Mouse (Mus musculus) erythroblast, embryonic 14.5 days (primary cell): ENCODE data around the gene Hkdc1. TPM values are rescaled to one million over a fixed set of nuclear protein-coding genes. Genes with fewer than 3 reads are reported as not detected.

Experiments
- H3K27me3 ChIP-seq: 2 replicates; pipeline ENCODE4 v1.6.1; 2012; ENCODE audit warnings: inconsistent platforms; ENCODE audit not compliant: control insufficient read depth
- H3K36me3 ChIP-seq: 2 replicates; pipeline ENCODE4 v1.6.1; 2012; ENCODE audit warnings: mild to moderate bottlenecking, inconsistent platforms; ENCODE audit not compliant: control insufficient read depth
- H3K4me1 ChIP-seq: 2 replicates; pipeline ENCODE4 v1.6.1; 2012; ENCODE audit warnings: inconsistent platforms; ENCODE audit not compliant: control insufficient read depth
- H3K4me3 ChIP-seq: replicated peaks from 2 replicates; pipeline ENCODE3; 2012; ENCODE audit warnings: moderate library complexity, mild to moderate bottlenecking, inconsistent platforms
- H3K9me3 ChIP-seq: 2 replicates; pipeline ENCODE4 v1.6.1; 2012; ENCODE audit warnings: low read length, inconsistent platforms, mixed read lengths; ENCODE audit not compliant: control insufficient read depth
- GATA1 ChIP-seq: IDR thresholded peaks from 2 replicates; pipeline ENCODE4 v1.6.1; 2012; ENCODE audit warnings: low read length, inconsistent platforms, mixed read lengths
- TAL1 ChIP-seq: IDR thresholded peaks from 3 replicates; pipeline ENCODE4 v1.6.1; 2012; ENCODE audit warnings: low read length, inconsistent platforms, mixed read lengths
- polyA plus RNA-seq: library from polyadenylated mRNA; stranded (reverse); fragments of >175 nt; gene quantifications from 2 replicates; pipeline ENCODE4 v1.2.3, GENCODE M21; 2012

The Hkdc1 gene
- polyA plus RNA-seq, 1 experiment, result 0.01 TPM

GRCm38 (mm10) chr10:62421127-62421526, 1.2 kb downstream of the Hkdc1 start:
- TF ChIP-seq GATA1, result no peak
- no peak for TF ChIP-seq TAL1
- Histone ChIP-seq H3K4me1 (no peaks in the 10 kb centered on the region), H3K4me3 (no peak overlapping the region), H3K36me3 (no peaks in the 10 kb centered on the region), H3K9me3 (no peaks in the 10 kb centered on the region), H3K27me3 (no peaks in the 10 kb centered on the region)

- H3K27me3 ChIP-seq, result no peaks in the 10 kb centered on the region
Observed at GRCm38 (mm10) chr10:62420399-62420798, 1.9 kb downstream of the Hkdc1 start.

GRCm38 (mm10) chr10:62419422-62419821, 2.9 kb downstream of the Hkdc1 start:
- no peaks in the 10 kb centered on the region for H3K4me1 ChIP-seq
- H3K9me3 ChIP-seq, result no peaks in the 10 kb centered on the region
- no peak overlapping the region for H3K4me3 ChIP-seq
- no peaks in the 10 kb centered on the region for H3K36me3 ChIP-seq
- H3K27me3 ChIP-seq, result no peaks in the 10 kb centered on the region
- no peak for TF ChIP-seq GATA1
- TF ChIP-seq TAL1, result no peak

More at GRCm38 (mm10) chr10:62420399-62420798, 1.9 kb downstream of the Hkdc1 start:
- no peaks in the 10 kb centered on the region for H3K36me3 ChIP-seq
- no peak overlapping the region for H3K4me3 ChIP-seq
- TF ChIP-seq GATA1 (no peak), TAL1 (no peak)
- no peaks in the 10 kb centered on the region for H3K9me3 ChIP-seq
- no peaks in the 10 kb centered on the region for H3K4me1 ChIP-seq

GRCm38 (mm10) chr10:62418831-62419356, 3.4 kb downstream of the Hkdc1 start:
- Histone ChIP-seq H3K27me3 (no peaks in the 10 kb centered on the region), H3K4me1 (no peaks in the 10 kb centered on the region), H3K9me3 (no peaks in the 10 kb centered on the region), H3K4me3 (no peak overlapping the region), H3K36me3 (no peaks in the 10 kb centered on the region)
- TF ChIP-seq TAL1, result no peak
- TF ChIP-seq GATA1, result no peak

GRCm38 (mm10) chr10:62413606-62413982, 8.7 kb downstream of the Hkdc1 start:
- no peak for TF ChIP-seq TAL1
- no peak for TF ChIP-seq GATA1
- Histone ChIP-seq H3K4me1 (peaks cover 8% of the 10 kb centered on the region), H3K36me3 (no peaks in the 10 kb centered on the region), H3K9me3 (no peaks in the 10 kb centered on the region), H3K4me3 (no peak overlapping the region), H3K27me3 (peaks cover 4% of the 10 kb centered on the region)

GRCm38 (mm10) chr10:62412906-62413605, 9.2 kb downstream of the Hkdc1 start:
- TF ChIP-seq GATA1 (no peak), TAL1 (no peak)
- Histone ChIP-seq H3K27me3 (peaks cover 6% of the 10 kb centered on the region), H3K4me3 (no peak overlapping the region), H3K36me3 (no peaks in the 10 kb centered on the region), H3K9me3 (no peaks in the 10 kb centered on the region), H3K4me1 (peaks cover 8% of the 10 kb centered on the region)

- H3K4me3 ChIP-seq, result no peak overlapping the region
- no peaks in the 10 kb centered on the region for H3K36me3 ChIP-seq
- H3K4me1 ChIP-seq, result peaks cover 8% of the 10 kb centered on the region
- TF ChIP-seq TAL1, result no peak
- no peak for TF ChIP-seq GATA1
- H3K27me3 ChIP-seq, result peaks cover 13% of the 10 kb centered on the region
- H3K9me3 ChIP-seq, result no peaks in the 10 kb centered on the region
Observed at GRCm38 (mm10) chr10:62411431-62412410, 10.6 kb downstream of the Hkdc1 start.

- H3K9me3 ChIP-seq, result no peaks in the 10 kb centered on the region
- TF ChIP-seq TAL1 (no peak), GATA1 (no peak)
- no peak overlapping the region for H3K4me3 ChIP-seq
- peaks cover 8% of the 10 kb centered on the region for H3K4me1 ChIP-seq
- peaks cover 16% of the 10 kb centered on the region for H3K27me3 ChIP-seq
- no peaks in the 10 kb centered on the region for H3K36me3 ChIP-seq
Observed at GRCm38 (mm10) chr10:62410943-62411342, 11.3 kb downstream of the Hkdc1 start.

- H3K4me3 ChIP-seq, result no peak overlapping the region
- peaks cover 26% of the 10 kb centered on the region for H3K27me3 ChIP-seq
- H3K36me3 ChIP-seq, result no peaks in the 10 kb centered on the region; the same call in 1 of the 2 replicates
- no peaks in the 10 kb centered on the region for H3K9me3 ChIP-seq
- TF ChIP-seq TAL1 (no peak), GATA1 (no peak)
- H3K4me1 ChIP-seq, result no peaks in the 10 kb centered on the region
Observed at GRCm38 (mm10) chr10:62404901-62405300, 17.4 kb downstream of the Hkdc1 start.
